Mouse (Mus musculus) left cerebral cortex, adult 11 months (tissue): ENCODE data around the gene Hsp90ab1.

ENCODE experiments used
- DNase-seq: peaks from one replicate; pipeline ENCODE4 v3.0.0; 2022; ENCODE audit warnings: low spot score

Hsp90ab1 gene

DNA sequence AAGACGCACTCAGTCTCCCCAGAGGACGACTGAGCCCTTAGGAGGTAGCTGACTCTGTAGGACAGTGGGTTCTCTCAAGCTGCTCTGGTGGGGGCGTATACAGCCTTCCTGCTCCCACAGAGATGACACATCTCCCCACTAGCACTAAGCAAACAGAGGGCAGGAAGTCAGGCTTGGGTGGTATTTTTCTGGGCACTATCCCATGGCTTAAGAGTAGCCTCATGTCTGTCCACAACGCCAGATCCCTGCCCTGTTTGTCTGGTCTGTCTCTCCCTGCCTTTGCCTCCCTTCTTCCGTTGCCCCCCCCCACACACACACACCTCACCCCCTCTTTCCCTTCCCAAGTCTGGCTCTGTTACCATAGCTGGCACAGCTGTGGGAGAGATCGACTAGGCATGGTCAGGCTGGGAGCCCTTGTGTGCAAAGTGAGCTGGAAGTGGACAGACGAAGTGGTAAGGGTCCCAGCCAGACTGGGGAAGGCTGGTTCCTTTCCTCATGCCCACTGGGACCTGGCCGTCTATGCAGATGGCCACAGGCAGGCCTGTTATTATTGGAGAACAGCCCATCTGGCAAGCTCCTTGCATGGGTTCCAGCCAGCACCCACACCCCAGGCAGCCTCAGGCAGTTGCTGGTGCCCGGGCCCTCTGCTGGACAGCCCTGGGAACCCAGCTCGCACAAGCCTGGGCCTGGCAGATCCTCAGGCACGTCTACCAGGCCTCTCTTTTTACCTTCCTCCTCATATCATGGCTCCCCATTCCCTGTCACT is 23.7 kb upstream of the Hsp90ab1 start:
- no peak for DNase-seq

DNA sequence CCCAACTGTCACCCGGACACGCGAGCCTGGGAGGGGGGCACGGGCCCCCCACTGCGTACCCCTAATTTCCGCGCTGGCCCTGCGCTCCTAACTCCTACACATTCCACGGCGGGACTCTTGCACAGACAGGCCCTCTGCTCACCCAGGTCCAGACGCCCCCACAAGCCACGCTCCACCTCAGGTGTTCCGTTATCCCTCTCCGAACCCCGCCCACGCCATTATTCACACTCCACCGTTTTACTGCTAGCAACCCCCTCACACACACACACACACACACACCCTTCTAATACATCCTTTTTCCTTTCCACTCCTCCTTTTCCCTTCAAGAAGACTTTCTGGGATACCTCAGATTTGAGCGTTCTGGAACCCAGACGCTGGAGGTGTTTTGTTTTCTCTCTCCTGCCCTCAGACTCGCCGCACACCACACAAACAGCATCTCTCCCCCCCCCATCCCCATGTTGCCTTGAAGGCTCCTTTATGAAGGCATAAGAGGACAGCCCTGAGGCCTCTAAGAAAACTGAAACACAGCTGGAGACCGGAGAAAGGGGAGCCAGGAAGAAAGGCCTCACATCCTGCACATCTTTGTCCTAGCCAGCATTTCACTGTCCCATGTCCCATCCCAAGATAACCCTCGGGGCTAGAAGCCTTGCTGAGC is 22.8 kb upstream of the Hsp90ab1 start:
- no peak for DNase-seq

DNA sequence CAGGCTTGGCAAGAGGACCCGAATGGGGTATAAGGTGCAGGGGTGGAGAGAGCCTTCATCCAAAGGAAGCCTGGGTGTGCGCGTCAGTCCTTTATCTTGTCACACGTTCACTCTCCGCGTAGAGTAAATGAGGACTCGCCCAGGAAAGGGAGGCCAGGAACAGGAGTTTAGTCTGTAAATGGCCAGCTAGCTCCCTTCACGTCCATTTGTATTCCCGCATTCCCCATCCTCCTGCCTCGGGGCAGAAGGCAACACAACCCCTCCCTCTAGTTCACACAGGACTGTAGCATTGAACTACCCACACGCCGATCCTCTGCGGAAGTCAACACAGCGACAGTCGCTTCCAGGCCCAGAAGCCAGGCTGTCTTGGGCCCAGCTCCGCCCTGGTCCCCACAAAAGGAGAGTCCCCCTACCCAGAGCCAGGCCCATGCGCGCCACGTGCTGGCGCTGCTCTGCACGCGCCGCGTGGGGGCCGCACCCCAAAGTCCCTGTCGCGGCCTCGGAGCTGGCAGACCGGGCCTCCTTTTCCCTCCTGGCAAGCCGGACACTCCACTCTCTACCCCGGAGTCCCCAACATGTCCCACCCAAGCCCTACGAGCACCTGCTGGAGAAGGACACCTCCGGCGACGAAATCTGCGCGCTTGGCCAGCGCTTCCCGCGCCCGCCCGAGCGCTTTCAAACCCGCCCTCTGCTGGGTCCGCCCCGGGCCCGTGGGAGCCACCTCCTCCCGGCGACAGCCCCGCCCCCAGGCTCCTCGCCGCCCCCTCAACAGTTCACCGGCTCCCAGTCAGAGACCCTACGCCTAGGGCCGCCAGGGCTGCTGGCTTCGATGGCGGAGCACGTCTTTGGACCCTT is 22.0 kb upstream of the Hsp90ab1 start:
- no peak for DNase-seq

DNA sequence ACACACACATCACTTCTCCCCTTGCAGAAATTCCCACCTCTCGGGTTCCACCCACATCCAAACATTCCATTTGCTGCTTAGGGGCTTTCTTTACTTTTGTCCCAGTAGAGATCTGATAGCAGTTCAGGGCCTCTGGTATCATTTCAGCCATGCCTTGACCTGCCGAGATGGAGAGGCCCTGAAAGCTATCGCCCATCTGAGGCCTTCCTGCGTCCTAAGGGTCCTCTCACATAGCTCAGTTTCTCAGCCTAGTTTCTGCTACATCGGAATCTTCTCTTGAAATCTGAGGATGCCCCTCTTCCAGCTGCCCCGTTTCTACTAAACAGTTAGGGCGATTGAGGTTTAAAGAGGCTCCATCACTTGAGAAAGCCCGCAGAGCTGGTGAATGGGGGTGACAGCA is 21.1 kb upstream of the Hsp90ab1 start:
- DNase-seq: no peak

DNA sequence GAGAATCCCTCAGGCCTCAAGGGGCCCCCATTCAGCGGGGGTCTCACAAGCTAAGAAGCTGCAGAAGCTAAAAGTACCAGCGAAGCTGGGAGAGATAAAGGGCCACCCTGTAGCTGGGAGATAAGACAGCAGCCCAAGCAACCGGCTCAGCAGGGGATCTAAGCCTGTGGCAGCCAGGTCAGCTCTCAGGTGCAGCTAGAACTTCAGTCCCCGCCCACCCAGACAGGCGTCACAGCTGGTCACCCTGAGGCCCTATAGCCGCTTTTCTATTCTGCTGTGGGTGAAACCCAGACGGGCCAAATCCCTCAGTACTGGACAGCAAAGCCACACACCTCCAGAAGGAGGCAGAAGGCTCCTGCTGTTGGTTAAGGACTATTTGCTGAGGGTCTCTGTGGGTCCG is 20.4 kb upstream of the Hsp90ab1 start:
- DNase-seq: no peak

DNA sequence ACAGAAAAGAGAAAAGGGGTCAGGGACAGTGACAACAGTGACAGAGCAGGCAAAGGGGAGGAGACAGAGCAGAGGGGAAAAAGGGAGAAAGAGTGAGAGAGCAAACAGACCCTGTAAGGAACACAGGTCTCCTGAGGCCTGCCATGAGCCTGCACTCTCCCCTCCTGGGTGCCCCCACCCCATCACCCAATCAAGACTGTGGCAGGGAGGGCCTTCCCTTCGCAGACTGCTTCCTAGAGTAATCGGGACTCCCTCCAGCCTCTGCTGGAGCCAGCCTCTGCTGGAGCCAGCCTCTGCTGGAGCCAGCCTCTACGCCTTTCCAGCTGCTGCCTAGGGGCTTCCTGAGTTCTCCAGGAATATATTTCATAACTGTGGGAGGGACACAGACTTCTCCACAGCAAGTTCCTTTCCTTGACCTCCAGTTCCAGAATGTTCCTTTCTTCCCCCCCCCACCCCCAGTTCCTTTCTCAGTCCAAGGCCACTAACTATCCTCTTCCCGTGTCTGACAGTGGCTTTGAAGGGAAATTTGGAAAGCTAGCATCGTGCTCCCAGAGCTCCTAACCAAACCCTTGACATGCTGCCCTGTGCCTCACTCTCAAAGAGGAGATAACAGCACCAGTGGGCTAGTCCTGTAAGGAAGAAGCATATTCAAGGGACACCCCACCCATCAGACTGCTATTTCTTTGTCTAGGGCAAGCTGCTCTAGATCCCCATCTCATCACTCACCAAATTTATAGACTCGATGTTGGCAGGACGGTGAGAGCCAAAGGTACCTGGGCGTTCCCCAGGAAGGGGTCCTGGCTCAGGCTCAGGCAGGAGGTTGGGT is 19.7 kb upstream of the Hsp90ab1 start:
- DNase-seq: no peak

DNA sequence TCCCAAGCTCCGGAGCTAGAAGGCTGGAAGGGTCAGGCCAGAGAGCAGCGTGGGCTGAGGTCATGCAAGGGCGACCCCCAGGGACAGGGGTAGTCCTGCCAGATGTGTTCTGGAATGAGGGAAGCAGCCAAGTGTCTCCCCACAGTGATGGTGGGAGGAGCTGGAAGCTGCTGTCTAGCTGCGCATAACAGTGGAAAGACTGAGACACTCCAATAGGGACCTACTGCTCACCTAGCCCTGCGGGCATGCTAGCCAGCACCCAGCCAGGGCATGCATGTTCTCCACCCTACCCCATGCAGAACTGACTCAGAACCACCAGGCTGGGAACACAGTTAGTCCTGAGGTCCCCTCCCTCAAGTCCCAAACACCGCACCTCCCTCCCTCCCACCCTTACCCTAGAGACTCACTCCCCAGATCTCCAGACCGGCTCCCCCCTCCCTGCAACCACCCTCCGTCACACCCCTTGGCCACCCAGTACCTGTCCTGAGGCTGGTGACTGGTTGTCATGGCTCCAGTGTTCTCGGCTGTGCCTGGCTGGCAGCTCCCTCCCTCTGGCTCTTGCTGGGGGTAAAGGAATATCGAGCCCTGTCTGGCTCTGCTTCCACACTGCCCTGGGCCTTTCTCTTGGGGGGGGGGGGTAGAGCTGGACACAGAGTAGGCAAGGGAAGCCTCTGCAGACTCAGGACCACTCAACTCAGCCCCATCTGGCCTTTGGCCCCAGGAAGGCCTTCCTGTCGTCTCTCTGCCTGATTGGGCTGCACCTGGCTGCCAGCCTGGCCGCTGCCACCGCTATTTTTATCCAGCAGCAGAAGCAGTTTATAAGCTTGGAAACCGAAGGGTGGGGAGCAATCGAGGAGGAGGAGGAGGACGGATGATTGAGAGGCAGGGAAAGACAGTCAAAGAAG is 18.9 kb upstream of the Hsp90ab1 start:
- DNase-seq: no peak

DNA sequence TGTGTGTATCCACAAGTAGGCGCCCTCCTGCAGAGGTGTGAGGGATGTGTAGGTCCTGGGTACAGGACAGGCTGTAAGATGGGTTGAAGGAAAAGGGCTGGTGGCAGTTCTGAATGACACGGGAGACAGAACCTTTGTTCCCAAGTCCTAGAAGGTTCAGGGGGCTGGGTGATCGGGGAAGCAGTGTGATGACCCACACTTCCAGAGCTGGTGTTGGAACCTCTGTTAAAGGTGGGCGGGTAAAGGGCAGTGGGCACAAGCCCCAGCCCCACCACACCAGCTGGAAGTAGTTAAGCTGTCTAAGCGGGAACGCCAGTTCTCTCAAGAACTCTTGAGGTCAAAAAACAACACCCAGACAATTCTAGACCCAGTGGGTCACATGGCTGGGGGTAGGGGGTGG is 17.3 kb upstream of the Hsp90ab1 start:
- no peak for DNase-seq

DNA sequence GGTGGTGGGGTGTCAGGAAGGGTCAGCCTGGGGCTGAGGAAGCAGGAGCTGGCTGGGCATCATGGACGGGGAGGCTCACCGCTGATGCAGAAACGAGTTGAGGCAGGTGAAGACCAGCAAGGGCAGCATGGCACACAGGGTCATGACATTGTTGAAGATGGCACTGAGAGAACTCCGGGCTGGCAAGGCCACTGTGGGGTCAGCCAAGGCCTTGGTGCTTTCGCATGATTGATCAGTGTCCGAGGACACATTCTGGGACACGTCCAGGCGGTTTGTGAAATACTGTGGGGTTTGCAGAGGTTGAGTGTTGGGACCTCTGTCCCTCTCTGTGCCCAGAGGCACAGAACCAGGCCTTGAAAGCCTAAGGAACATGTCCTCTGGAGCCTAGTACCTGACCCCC is 16.8 kb upstream of the Hsp90ab1 start:
- no peak for DNase-seq

DNA sequence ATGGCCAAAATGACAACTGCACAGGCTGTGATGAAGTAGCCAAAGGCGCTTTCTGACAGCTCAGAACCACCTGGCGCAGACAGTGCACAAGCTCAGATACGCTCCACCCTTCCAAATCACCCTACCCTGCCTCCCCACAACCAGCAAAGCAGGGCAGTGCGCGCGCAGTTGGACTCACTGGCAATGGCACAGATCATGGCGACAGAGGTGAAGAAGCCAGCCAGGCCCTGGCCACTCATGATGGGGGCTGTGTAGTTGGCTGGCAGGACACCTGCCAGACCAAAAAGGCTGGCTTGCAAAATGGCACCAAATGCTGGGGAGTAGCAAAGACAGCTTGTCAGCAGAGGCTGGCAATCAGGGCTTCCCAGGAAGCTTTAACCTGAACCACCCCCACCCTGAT is 16.2 kb upstream of the Hsp90ab1 start:
- no peak for DNase-seq

DNA sequence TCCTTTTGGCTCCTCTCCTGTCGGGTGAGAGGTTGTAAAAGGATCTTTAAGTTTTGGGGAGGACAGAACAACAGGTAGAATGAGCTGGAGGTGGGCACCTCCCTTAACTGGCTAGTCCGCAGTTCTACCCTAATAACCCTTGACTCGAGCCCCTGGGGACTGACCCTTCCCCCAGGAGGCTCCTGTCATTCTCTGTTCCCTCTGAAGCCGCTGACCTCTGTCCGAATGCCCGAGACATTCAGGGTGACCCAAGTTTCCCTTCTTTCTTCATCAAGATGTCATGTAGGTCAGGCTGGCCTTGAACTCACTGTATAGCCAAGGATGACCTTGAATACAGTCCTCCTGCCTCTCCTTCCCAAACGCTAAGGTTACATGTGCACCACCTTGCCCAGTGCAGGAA is 15.3 kb upstream of the Hsp90ab1 start:
- no peak for DNase-seq

DNA sequence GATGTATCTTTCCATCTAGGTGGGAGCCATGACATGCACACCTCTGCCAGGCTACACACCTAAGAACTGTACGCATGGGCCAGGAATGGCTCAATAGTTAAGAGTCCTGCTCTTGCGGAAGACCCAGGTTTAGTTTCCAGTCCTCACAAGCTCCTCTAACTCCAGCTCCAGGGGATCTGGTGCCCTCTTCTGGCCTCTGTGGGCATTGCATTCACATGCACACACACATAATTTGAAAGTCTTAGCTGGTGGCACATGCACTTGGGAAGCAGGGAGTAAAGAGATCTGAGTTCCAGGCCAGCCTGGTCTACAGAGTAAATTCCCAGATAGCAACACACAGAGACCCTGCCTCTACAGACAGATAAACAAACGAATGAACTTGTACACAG is 13.4 kb upstream of the Hsp90ab1 start:
- DNase-seq: no peak

DNA sequence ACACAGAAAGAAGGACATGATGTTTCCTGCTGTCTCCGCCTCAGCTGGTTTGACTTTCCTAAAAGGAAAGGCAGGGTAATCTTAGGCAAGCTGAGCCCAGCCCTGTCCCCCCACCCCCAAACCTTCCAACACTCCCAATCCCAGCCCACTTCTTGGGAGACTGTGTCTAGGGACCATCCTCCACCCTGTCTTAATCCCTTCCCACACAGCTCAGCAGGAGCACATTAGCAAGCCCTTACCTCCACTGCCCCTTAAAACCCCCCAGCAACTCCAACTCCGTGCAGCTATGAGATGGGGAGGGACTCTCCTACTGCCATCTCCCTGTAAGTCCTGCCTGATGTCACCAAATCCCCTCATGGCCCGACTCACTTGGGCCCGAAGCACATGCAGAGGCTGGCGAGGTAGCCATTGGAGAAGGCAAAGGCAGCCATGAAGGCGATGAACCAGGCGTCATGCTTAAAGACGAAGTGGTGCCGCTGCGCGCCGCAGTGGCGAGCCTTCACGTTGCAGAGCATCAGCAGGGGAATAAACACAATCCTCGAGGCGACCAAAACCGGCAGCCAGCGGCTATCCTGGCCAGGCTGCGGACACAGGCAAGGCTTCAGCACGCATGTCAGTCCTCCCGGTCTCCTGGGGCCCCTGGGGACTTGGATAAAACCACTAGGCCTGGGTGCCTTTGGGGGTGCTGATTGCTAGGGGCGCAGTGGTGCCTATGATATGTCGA is 12.8 kb upstream of the Hsp90ab1 start:
- no peak for DNase-seq

DNA sequence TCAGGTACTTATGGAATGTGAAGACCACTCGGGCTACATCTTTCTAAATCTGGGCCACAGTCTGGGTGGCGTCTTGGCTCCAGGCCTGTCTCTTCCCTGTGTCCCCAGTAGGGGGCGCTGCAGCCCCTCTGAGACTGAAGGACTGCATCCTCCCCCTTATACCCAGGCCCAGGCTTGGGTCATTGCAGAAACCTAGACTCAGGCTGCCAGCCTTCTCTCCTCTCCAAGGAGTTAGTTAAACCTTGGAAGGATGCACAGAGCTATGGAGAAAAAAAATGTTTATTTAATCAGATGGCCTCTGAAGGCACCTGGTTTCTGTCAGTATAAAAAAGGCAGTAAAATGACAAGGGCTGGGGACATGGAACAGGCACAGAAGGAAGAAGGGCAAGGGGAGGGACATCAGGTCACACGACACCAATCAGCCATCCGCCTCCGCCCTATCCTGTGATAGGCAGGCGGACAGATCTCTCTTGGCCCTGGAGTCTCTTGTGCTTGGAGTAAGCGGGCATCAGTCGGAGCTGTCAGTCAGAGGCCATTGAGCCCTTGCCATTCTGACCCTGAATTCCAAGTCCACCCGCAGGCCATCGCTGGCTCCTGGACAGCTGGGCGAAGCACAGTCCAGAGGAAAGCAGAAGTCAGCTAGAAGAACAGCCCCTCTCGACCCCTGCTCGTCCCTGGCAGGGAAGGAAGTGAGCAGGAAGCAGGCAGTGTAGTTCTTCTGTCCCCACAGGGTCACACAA is 12.0 kb upstream of the Hsp90ab1 start:
- no peak for DNase-seq

DNA sequence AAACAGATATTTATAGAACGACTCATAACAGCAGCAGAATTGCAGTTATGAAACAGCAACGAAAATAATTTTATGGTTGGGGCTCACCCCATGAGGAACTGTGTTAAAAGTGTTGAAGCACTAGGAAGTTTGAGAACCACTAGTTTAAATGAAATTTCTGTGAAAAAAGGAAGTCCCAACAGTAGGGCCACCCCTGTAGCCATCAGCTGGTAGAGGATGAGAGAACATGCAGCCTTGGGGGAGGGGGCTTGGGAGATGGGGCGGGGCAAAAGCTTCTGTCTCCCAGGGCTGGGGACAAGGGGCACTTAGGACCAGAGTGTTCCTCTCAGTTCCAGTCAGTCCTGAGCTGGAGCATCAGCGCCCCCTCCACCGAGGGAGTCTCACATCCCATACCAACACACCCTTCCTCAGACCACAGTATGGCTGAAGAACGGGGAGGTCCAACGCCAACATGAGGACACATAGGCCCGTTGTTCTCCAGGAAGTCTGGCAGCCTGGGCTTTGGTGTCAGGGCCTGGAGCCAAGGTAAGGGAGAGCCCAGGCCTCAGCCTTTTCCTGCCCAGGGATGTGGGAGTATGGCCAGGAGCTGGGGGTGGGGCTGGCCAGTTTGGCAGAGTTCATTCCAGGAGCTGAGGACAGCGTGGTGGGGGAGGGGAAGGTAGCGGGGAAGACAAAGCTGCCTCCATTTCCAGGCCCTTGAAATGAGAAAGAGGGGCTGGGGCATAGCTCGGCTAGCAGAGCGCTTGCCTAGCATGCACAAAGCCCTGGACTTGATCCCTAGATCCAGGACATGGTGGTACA is 11.2 kb upstream of the Hsp90ab1 start:
- DNase-seq: no peak

DNA sequence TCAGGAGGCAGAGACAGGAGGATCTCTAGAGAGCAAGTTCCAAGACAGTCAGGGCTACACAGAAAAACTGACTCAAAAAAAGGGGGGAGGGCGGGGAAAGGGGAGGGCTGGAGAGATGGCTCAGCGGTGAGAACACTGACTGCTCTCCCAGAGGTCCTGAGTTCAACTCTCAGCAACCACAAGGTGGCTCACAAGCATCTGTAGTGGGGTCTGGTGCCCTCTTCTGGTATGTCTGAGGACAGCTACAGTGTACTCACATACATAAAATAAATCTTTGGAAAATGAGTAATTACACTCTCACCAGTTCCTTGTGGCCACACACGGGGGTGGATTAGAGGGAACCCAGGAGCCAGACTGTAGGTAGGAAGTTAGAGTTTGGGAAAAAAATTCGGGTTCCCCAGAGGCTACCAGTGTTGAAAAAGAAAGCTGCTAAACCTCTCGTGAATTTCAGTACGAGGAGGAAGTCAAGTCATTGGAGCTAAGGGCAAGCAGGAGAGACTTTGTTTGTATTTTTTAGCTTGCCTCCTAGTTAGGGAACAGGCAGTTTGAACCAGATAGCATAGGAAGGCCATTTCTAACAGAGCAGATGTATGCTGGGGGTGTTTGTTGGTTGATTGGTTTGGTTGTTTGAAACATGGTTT is 9.8 kb upstream of the Hsp90ab1 start:
- no peak for DNase-seq

DNA sequence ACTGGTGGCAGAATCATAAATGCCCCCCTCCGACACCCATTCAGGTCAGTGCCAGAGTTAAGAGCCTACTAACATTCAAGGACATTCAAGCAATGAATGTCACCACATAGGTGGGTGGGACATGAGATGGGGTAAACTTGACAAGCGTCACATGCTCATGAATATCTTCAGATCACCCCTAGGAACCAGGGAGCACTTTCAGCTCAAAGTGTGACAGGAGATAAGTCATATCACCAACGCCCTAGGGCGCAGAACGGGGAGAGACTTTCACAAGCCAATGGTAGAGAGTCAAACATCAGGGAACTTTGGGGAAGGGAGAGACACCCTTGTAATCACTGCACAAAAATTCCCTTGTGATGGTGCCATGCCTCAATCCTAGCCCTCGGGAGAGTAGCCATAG is 9.1 kb upstream of the Hsp90ab1 start:
- DNase-seq: no peak

DNA sequence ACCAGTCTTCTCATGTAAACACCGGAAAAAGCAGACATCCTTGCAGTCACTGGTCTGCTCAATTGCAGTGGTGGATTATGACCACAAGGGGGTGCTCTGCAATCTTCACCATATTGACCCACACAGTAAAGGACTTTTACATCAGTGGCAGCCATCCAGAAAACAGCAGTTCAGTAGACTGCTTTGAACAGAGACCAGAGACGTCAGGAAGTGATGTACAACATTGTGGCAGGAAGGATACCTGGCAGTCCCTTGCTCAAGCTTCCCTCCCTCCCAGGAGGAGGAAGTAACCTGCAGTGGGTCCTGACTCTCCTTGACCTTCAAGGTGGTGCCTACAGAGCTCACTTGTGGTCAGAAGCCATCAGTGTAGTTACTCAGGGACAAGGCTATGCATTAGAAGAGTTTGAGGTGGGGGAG is 8.5 kb upstream of the Hsp90ab1 start:
- DNase-seq: no peak
